Mouse (Mus musculus) ES-Bruce4 (cell line): ENCODE results near the gene Nos1.

Source experiments
- CTCF ChIP-seq: IDR thresholded peaks from one replicate; pipeline ENCODE4 v1.8.1; 2011; ENCODE audit warnings: low read depth, low read length
- POLR2A ChIP-seq: IDR thresholded peaks from one replicate; pipeline ENCODE4 v1.8.1; 2011; ENCODE audit warnings: low read length; ENCODE audit not compliant: insufficient read depth

DNA sequence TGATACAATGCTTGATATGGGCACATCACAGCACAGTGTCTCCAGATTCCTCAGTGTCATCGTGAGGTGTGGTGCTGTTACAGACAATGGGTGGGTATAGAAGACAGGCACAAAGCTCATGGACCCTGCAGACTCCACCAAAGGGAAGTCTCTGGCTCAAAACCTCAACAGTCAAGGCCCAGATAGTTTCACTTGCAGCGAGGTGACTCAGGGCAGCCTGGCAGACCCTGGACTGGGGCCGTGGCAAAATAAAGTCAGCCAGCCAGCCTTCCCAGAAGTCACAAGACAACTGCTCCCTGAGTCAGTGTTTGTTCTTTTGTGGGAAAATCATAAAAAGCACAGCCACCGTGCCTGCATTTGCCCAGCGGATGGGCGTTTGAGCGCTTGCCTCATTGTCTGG is 93.4 kb downstream of the Nos1 start:
- no peak for TF ChIP-seq CTCF
- no peak for TF ChIP-seq POLR2A
